Mouse (Mus musculus): ENCODE results near the gene Igfbp7. TPM values are rescaled to one million over a fixed set of nuclear protein-coding genes. Genes with fewer than 3 reads are reported as not detected.

Gene Igfbp7
- total and polyA plus RNA-seq, 3 experiments = not detected

GRCm38 (mm10) chr5:77362120-77362519 lies 45.7 kb downstream of the Igfbp7 start:
- no peak overlapping the region for H3K4me3 ChIP-seq (ENCODE audit: low read depth, low read length)
- ATAC-seq (ENCODE audit: extremely low read depth, insufficient number of reproducible peaks, low FRiP score, poor library complexity, severe bottlenecking) (no peak), DNase-seq (ENCODE audit: low spot score) (no peak)
- no peaks in the 10 kb centered on the region; the same call in 1 of the 2 replicates for H3K27me3 ChIP-seq (ENCODE audit: insufficient read depth, low read length)
- H3K36me3 ChIP-seq (replicated peaks) = no peaks in the 10 kb centered on the region
- TF ChIP-seq TAL1 (conservative IDR thresholded peaks at IDR 0.05; ENCODE audit: low read depth, low read length) (no peak), GATA2 (IDR thresholded peaks at IDR 0.05; ENCODE audit: borderline replicate concordance, low read depth, low read length) (no peak), POLR2AphosphoS5 (IDR thresholded peaks at IDR 0.05; ENCODE audit: insufficient replicate concordance, low read depth, low read length) (no peak), GATA1 (IDR thresholded peaks at IDR 0.05; ENCODE audit: borderline replicate concordance, low read length) (no peak), CTCF (IDR thresholded peaks at IDR 0.05; ENCODE audit: low read depth, low read length) (no peak)
- H3K9me3 ChIP-seq (replicated peaks) = 0 out of 2 replicates have a peak, but pooled peaks cover 5% of the 10 kb centered on the region
- no peaks in the 10 kb centered on the region for H3K4me1 ChIP-seq (ENCODE audit: insufficient read depth, low read depth, low read length)

DNA sequence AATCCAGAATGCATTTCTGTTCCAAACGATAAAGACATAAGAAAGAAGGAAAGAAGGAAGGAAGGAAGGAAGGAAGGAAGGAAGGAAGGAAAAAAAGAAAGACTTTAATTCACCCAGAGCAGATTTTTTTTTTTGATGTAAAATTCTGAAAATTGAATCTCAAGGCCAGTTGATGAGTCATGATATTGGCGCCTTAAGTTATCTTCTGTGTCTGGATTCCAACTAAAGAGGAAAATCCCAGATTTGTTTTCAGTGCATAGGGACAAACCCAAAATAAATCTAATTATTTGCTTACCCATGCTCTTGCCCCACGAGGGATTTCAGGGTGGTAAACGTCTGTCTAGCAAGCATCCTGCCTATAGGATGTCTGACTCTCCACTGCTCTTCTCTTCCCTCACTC lies 46.8 kb downstream of the Igfbp7 start:
- Histone ChIP-seq H3K27me3 (ENCODE audit: insufficient read depth, low read length) (no peaks in the 10 kb centered on the region; the same call in 1 of the 2 replicates), H3K9me3 (replicated peaks) (0 out of 2 replicates have a peak, but pooled peaks cover 2% of the 10 kb centered on the region), H3K36me3 (replicated peaks) (no peaks in the 10 kb centered on the region), H3K4me3 (ENCODE audit: low read depth, low read length) (no peak overlapping the region), H3K4me1 (ENCODE audit: insufficient read depth, low read depth, low read length) (no peaks in the 10 kb centered on the region)
- no peak for ATAC-seq (ENCODE audit: extremely low read depth, insufficient number of reproducible peaks, low FRiP score, poor library complexity, severe bottlenecking)
- no peak for DNase-seq (ENCODE audit: low spot score)
- TF ChIP-seq POLR2AphosphoS5 (IDR thresholded peaks at IDR 0.05; ENCODE audit: insufficient replicate concordance, low read depth, low read length) (no peak), TAL1 (conservative IDR thresholded peaks at IDR 0.05; ENCODE audit: low read depth, low read length) (no peak), GATA1 (IDR thresholded peaks at IDR 0.05; ENCODE audit: borderline replicate concordance, low read length) (no peak), GATA2 (IDR thresholded peaks at IDR 0.05; ENCODE audit: borderline replicate concordance, low read depth, low read length) (no peak)

DNA sequence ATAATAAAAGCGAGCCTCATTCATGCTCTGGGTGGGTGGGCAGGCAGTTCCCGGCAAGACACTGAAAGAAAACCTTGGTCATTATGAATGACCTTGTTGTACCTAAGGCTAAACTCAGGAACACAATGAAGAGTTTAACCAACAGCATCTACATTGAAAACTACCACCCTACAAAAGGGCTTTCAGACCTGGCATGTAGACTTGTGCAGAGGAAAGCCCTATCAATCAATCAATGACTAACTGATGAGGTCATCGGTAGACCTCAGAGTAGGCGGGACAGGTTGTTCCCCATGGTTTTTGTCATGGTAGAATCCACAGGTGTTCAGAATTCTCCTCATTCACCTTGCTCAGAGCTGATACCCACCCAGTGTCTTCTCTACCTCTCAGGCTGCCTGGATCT lies 47.9 kb downstream of the Igfbp7 start:
- Histone ChIP-seq H3K36me3 (replicated peaks) (no peaks in the 10 kb centered on the region), H3K4me3 (ENCODE audit: low read depth, low read length) (no peak overlapping the region), H3K27me3 (ENCODE audit: insufficient read depth, low read length) (peaks cover 3% of the 10 kb centered on the region; the same call in 1 of the 2 replicates), H3K9me3 (replicated peaks) (no peaks in the 10 kb centered on the region), H3K4me1 (ENCODE audit: insufficient read depth, low read depth, low read length) (no peaks in the 10 kb centered on the region)
- TF ChIP-seq GATA1 (IDR thresholded peaks at IDR 0.05; ENCODE audit: borderline replicate concordance, low read length) (no peak), CTCF (IDR thresholded peaks at IDR 0.05; ENCODE audit: low read depth, low read length) (no peak), GATA2 (IDR thresholded peaks at IDR 0.05; ENCODE audit: borderline replicate concordance, low read depth, low read length) (no peak), TAL1 (conservative IDR thresholded peaks at IDR 0.05; ENCODE audit: low read depth, low read length) (no peak), POLR2AphosphoS5 (IDR thresholded peaks at IDR 0.05; ENCODE audit: insufficient replicate concordance, low read depth, low read length) (no peak)
- ATAC-seq (ENCODE audit: extremely low read depth, insufficient number of reproducible peaks, low FRiP score, poor library complexity, severe bottlenecking) = no peak
- DNase-seq (ENCODE audit: low spot score) = no peak

GRCm38 (mm10) chr5:77358347-77358746 lies 49.5 kb downstream of the Igfbp7 start:
- Histone ChIP-seq H3K4me1 (ENCODE audit: insufficient read depth, low read depth, low read length) (peaks cover 5% of the 10 kb centered on the region; the same call in 1 of the 2 replicates), H3K9me3 (replicated peaks) (no peaks in the 10 kb centered on the region), H3K27me3 (ENCODE audit: insufficient read depth, low read length) (peaks cover 3% of the 10 kb centered on the region; the same call in 1 of the 2 replicates), H3K36me3 (replicated peaks) (no peaks in the 10 kb centered on the region), H3K4me3 (ENCODE audit: low read depth, low read length) (no peak overlapping the region)
- ATAC-seq (ENCODE audit: extremely low read depth, insufficient number of reproducible peaks, low FRiP score, poor library complexity, severe bottlenecking) = no peak
- DNase-seq (ENCODE audit: low spot score) = no peak
- no peak for TF ChIP-seq POLR2AphosphoS5 (IDR thresholded peaks at IDR 0.05; ENCODE audit: insufficient replicate concordance, low read depth, low read length)
- TF ChIP-seq GATA2 (IDR thresholded peaks at IDR 0.05; ENCODE audit: borderline replicate concordance, low read depth, low read length) = no peak
- TF ChIP-seq TAL1 (conservative IDR thresholded peaks at IDR 0.05; ENCODE audit: low read depth, low read length) = no peak
- TF ChIP-seq CTCF (IDR thresholded peaks at IDR 0.05; ENCODE audit: low read depth, low read length) = no peak
- no peak for TF ChIP-seq GATA1 (IDR thresholded peaks at IDR 0.05; ENCODE audit: borderline replicate concordance, low read length)

- Histone ChIP-seq H3K9me3 (replicated peaks) (no peaks in the 10 kb centered on the region), H3K4me3 (ENCODE audit: low read depth, low read length) (no peak overlapping the region), H3K4me1 (ENCODE audit: insufficient read depth, low read depth, low read length) (peaks cover 5% of the 10 kb centered on the region; the same call in 1 of the 2 replicates), H3K36me3 (replicated peaks) (no peaks in the 10 kb centered on the region), H3K27me3 (ENCODE audit: insufficient read depth, low read length) (peaks cover 3% of the 10 kb centered on the region; the same call in 1 of the 2 replicates)
- no peak for TF ChIP-seq GATA2 (IDR thresholded peaks at IDR 0.05; ENCODE audit: borderline replicate concordance, low read depth, low read length)
- TF ChIP-seq POLR2AphosphoS5 (IDR thresholded peaks at IDR 0.05; ENCODE audit: insufficient replicate concordance, low read depth, low read length) = no peak
- TF ChIP-seq GATA1 (IDR thresholded peaks at IDR 0.05; ENCODE audit: borderline replicate concordance, low read length) = no peak
- TF ChIP-seq CTCF (IDR thresholded peaks at IDR 0.05; ENCODE audit: low read depth, low read length) = no peak
- no peak for TF ChIP-seq TAL1 (conservative IDR thresholded peaks at IDR 0.05; ENCODE audit: low read depth, low read length)
- DNase-seq (ENCODE audit: low spot score) (no peak), ATAC-seq (ENCODE audit: extremely low read depth, insufficient number of reproducible peaks, low FRiP score, poor library complexity, severe bottlenecking) (no peak)
Measured at GRCm38 (mm10) chr5:77357405-77358149, 50.3 kb downstream of the Igfbp7 start.
